Mouse (Mus musculus) olfactory bulb, adult 2 months (tissue): ENCODE measurements around the gene Ube2e3. TPM values are rescaled to one million over a fixed set of nuclear protein-coding genes. Genes with fewer than 3 reads are reported as not detected.
A peak's percentile ranks its signal among the peaks of the same experiment; 100 is the strongest.

Experiments
- H3K27ac ChIP-seq: fragments of 200-500 bp; 2 replicates; pipeline ENCODE4 v1.5.1; 2012; ENCODE audit warnings: low read depth, low read length; ENCODE audit not compliant: insufficient read depth
- H3K4me1 ChIP-seq: fragments of 200-500 bp; 2 replicates; pipeline ENCODE4 v1.6.1; 2012; ENCODE audit warnings: low read length; ENCODE audit not compliant: control insufficient read depth, insufficient read depth
- H3K4me3 ChIP-seq: fragments of 200-500 bp; 2 replicates; pipeline ENCODE4 v1.5.1; 2012; ENCODE audit warnings: mild to moderate bottlenecking, low read depth, low read length, moderate library complexity; ENCODE audit not compliant: insufficient read depth
- CTCF ChIP-seq: fragments of 200-500 bp; IDR thresholded peaks from 2 replicates; pipeline ENCODE4 v1.5.1; 2012; ENCODE audit warnings: low read depth, mild to moderate bottlenecking, low read length, moderate library complexity; ENCODE audit not compliant: insufficient read depth
- POLR2A ChIP-seq: fragments of 200-500 bp; IDR thresholded peaks from 2 replicates; pipeline ENCODE4 v1.6.1; 2012; ENCODE audit warnings: mild to moderate bottlenecking, low read depth, low read length, moderate library complexity; ENCODE audit not compliant: insufficient read depth
- WGBS: fragments of 180-500 bp; shearing (Covaris S2); methylation state at CpG from one replicate; pipeline ENCODE4 v1.1.7; 2018; 5-methylcytosine and 5-hydroxymethylcytosine counted together
- polyA plus RNA-seq: library from polyadenylated mRNA; stranded (reverse); fragments of >200 nt; gene quantifications from 2 replicates; pipeline ENCODE4 v1.2.4, GENCODE M21; 2012; ENCODE audit warnings: low replicate concordance; ENCODE audit not compliant: missing spikeins, insufficient read depth, insufficient read length

The Ube2e3 gene
- polyA plus RNA-seq, 1 experiment, result not detected

- Histone ChIP-seq H3K4me1 (no peaks in the 10 kb centered on the region; the same call in 1 of the 2 replicates), H3K27ac (peak overlapping the region; percentile 81), H3K4me3 (peak overlapping the region; percentile 51)
- no peak for TF ChIP-seq CTCF
- TF ChIP-seq POLR2A, result no peak
- WGBS, result 6% methylated on average over 8 of the region's 8 CpGs
Observed at GRCm38 (mm10) chr2:78871971-78872860, 4.3 kb downstream of the Ube2e3 start.

DNA sequence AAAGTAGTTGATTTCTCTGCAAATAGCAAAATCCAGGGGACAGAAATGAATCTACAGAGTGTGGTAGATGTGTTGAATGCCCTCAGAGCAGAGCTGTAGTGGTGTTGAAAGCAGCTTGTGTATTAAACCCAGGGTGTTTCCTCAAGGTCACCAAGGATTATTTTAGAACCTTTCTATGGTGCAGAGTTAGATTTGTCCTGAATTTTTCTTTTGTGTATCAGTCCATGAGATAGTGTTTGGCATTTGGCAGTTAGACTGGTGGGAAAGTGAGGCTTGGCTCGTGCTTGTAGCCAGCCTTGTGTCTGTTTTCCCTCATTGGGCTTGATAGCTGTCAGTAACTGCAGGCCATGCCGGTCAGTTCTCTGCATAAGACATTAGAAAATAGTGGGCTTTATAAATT, 6.0 kb downstream of the Ube2e3 start:
- H3K4me3 ChIP-seq, result peak overlapping the region; percentile 35
- peak overlapping the region; percentile 46; the same call in 1 of the 2 replicates for H3K27ac ChIP-seq
- 19% methylated on average over 2 of the region's 2 CpGs for WGBS
- TF ChIP-seq CTCF (no peak), POLR2A (no peak)
- H3K4me1 ChIP-seq, result no peaks in the 10 kb centered on the region; the same call in 1 of the 2 replicates

- Histone ChIP-seq H3K27ac (no peak overlapping the region), H3K4me3 (no peak overlapping the region), H3K4me1 (no peaks in the 10 kb centered on the region; the same call in 1 of the 2 replicates)
- TF ChIP-seq CTCF, result no peak
Observed at GRCm38 (mm10) chr2:78876002-78876401, 8.1 kb downstream of the Ube2e3 start.

GRCm38 (mm10) chr2:78882068-78882467, 14.1 kb downstream of the Ube2e3 start:
- TF ChIP-seq POLR2A (no peak), CTCF (no peak)
- WGBS, result 59% methylated on average over 1 of the region's 1 CpGs
- H3K27ac ChIP-seq, result no peak overlapping the region
- no peak overlapping the region for H3K4me3 ChIP-seq
- H3K4me1 ChIP-seq, result no peaks in the 10 kb centered on the region

- TF ChIP-seq CTCF (no peak), POLR2A (no peak)
- Histone ChIP-seq H3K27ac (no peak overlapping the region), H3K4me1 (no peaks in the 10 kb centered on the region), H3K4me3 (no peak overlapping the region)
- 80% methylated on average over 3 of the region's 3 CpGs for WGBS
Observed at GRCm38 (mm10) chr2:78882743-78883433, 15.0 kb downstream of the Ube2e3 start.

DNA sequence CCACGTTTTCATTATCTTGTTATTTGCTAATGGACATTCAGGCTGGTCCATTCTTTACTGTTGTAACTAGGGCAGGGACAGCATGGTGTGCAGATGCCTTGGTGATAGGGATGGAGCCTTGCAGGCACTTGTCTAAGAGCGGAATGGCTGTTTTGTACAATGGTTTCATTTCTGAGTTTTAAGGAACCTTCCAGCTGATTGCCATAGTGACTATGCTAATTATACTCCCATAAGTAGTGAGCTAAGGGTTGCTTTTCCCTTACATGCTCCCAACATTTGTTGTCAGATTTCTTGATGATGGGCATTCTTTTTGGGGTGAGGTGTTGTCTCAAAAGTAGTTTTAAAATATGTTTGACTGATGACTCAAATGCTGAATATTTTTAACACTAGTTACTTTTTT, 18.5 kb downstream of the Ube2e3 start:
- 37% methylated on average over 2 of the region's 2 CpGs for WGBS
- Histone ChIP-seq H3K4me3 (no peak overlapping the region), H3K27ac (no peak overlapping the region), H3K4me1 (no peaks in the 10 kb centered on the region)
- no peak for TF ChIP-seq CTCF
- TF ChIP-seq POLR2A, result no peak

GRCm38 (mm10) chr2:78888190-78888589, 20.3 kb downstream of the Ube2e3 start:
- no peak for TF ChIP-seq CTCF
- no peak for TF ChIP-seq POLR2A
- H3K27ac ChIP-seq, result no peak overlapping the region
- H3K4me1 ChIP-seq, result no peaks in the 10 kb centered on the region
- H3K4me3 ChIP-seq, result no peak overlapping the region
- WGBS, result 32% methylated on average over 3 of the region's 3 CpGs

GRCm38 (mm10) chr2:78895216-78895615, 27.3 kb downstream of the Ube2e3 start:
- no peaks in the 10 kb centered on the region for H3K4me1 ChIP-seq
- WGBS, result 76% methylated on average over 2 of the region's 2 CpGs
- no peak overlapping the region for H3K4me3 ChIP-seq
- no peak for TF ChIP-seq POLR2A
- no peak for TF ChIP-seq CTCF
- no peak overlapping the region for H3K27ac ChIP-seq

GRCm38 (mm10) chr2:78905916-78906315, 38.0 kb downstream of the Ube2e3 start:
- TF ChIP-seq POLR2A (no peak), CTCF (no peak)
- Histone ChIP-seq H3K4me1 (peaks cover 3% of the 10 kb centered on the region; the same call in 1 of the 2 replicates), H3K4me3 (no peak overlapping the region), H3K27ac (no peak overlapping the region)
- 33% methylated on average over 3 of the region's 3 CpGs for WGBS
